Mouse (Mus musculus) left cerebral cortex, adult 11 months (tissue): ENCODE results near the gene Cadps2.

Source experiments
- DNase-seq: peaks from one replicate; pipeline ENCODE4 v3.0.0; 2022; ENCODE audit warnings: low spot score

Gene Cadps2

GRCm38 (mm10) chr6:23549874-23550273 is 289.3 kb downstream of the Cadps2 start:
- DNase-seq: no peak

- no peak for DNase-seq
These were observed 315.5 kb downstream of the Cadps2 start for GRCm38 (mm10) chr6:23523710-23524109.

GRCm38 (mm10) chr6:23522556-23522955 is 316.7 kb downstream of the Cadps2 start:
- DNase-seq: no peak

- DNase-seq: no peak
These were observed 340.6 kb downstream of the Cadps2 start for GRCm38 (mm10) chr6:23498611-23499010.

- DNase-seq: peak; percentile 26
These were observed 347.4 kb downstream of the Cadps2 start for GRCm38 (mm10) chr6:23491804-23492203.

GRCm38 (mm10) chr6:23490431-23490830 is 348.8 kb downstream of the Cadps2 start:
- DNase-seq: no peak

- no peak for DNase-seq
These were observed 350.2 kb downstream of the Cadps2 start for GRCm38 (mm10) chr6:23489046-23489445.

- DNase-seq: no peak
These were observed 366.5 kb downstream of the Cadps2 start for GRCm38 (mm10) chr6:23472686-23473085.

- no peak for DNase-seq
These were observed 367.4 kb downstream of the Cadps2 start for GRCm38 (mm10) chr6:23471830-23472229.

- no peak for DNase-seq
These were observed 371.3 kb downstream of the Cadps2 start for GRCm38 (mm10) chr6:23467885-23468284.

- no peak for DNase-seq
These were observed 376.5 kb downstream of the Cadps2 start for GRCm38 (mm10) chr6:23462600-23463280.

- peak; percentile 17 for DNase-seq
These were observed 381.5 kb downstream of the Cadps2 start for GRCm38 (mm10) chr6:23457748-23458147.

GRCm38 (mm10) chr6:23453907-23454306 is 385.3 kb downstream of the Cadps2 start:
- no peak for DNase-seq

- DNase-seq: no peak
These were observed 399.3 kb downstream of the Cadps2 start for GRCm38 (mm10) chr6:23439897-23440296.

- DNase-seq: no peak
These were observed 428.8 kb downstream of the Cadps2 start for GRCm38 (mm10) chr6:23410256-23411049.

- DNase-seq: no peak
These were observed 445.1 kb downstream of the Cadps2 start for GRCm38 (mm10) chr6:23394131-23394530.

GRCm38 (mm10) chr6:23392711-23393110 is 446.5 kb downstream of the Cadps2 start:
- no peak for DNase-seq

- no peak for DNase-seq
These were observed 452.5 kb downstream of the Cadps2 start for GRCm38 (mm10) chr6:23386711-23387110.

- no peak for DNase-seq
These were observed 456.2 kb downstream of the Cadps2 start for GRCm38 (mm10) chr6:23383004-23383347.

- DNase-seq: no peak
These were observed 456.8 kb downstream of the Cadps2 start for GRCm38 (mm10) chr6:23382283-23383003.

- DNase-seq: no peak
These were observed 462.9 kb downstream of the Cadps2 start for GRCm38 (mm10) chr6:23376327-23376726.

GRCm38 (mm10) chr6:23361842-23362451 is 477.3 kb downstream of the Cadps2 start:
- DNase-seq: no peak
